Mouse (Mus musculus) embryonic facial prominence, embryonic 14.5 days (tissue): ENCODE results near the gene Gpx2. TPM values are rescaled to one million over a fixed set of nuclear protein-coding genes. Genes with fewer than 3 reads are reported as not detected.

Experiments used
- ATAC-seq: fragments of 200-750 bp; cut with Nextera tagmentation; 2 replicates; pipeline ENCODE4 v1.8.0; 2017; ENCODE audit warnings: low read depth, moderate number of reproducible peaks, moderate TSS enrichment
- DNase-seq: peaks from one replicate; pipeline ENCODE4 v3.0.0-alpha.2; 2015; ENCODE audit warnings: low spot score
- H3K27ac ChIP-seq: fragments of 300-500 bp; sonication (generic); replicated peaks from 2 replicates; pipeline ENCODE4 v1.5.1; 2014; ENCODE audit warnings: low read depth, mild to moderate bottlenecking, low read length, moderate library complexity
- H3K27me3 ChIP-seq: fragments of 300-500 bp; sonication (generic); replicated peaks from 2 replicates; pipeline ENCODE4 v1.6.1; 2014; ENCODE audit warnings: low read length; ENCODE audit not compliant: control insufficient read depth, insufficient read depth
- H3K36me3 ChIP-seq: fragments of 300-500 bp; sonication (generic); 2 replicates; pipeline ENCODE4 v1.6.1; 2014; ENCODE audit warnings: low read length, mixed read lengths; ENCODE audit not compliant: control insufficient read depth, insufficient read depth
- H3K4me1 ChIP-seq: fragments of 300-500 bp; sonication (generic); 2 replicates; pipeline ENCODE4 v1.6.1; 2014; ENCODE audit warnings: antibody characterized with exemption, low read length; ENCODE audit not compliant: control insufficient read depth, insufficient read depth
- H3K4me2 ChIP-seq: fragments of 300-500 bp; sonication (generic); 2 replicates; pipeline ENCODE4 v1.6.1; 2014; ENCODE audit warnings: low read depth, mild to moderate bottlenecking, low read length, moderate library complexity, mixed read lengths
- H3K4me3 ChIP-seq: fragments of 300-500 bp; sonication (generic); 2 replicates; pipeline ENCODE4 v1.5.1; 2014; ENCODE audit warnings: low read depth, mild to moderate bottlenecking, low read length
- H3K9ac ChIP-seq: fragments of 300-500 bp; sonication (generic); 2 replicates; pipeline ENCODE4 v1.6.1; 2014; ENCODE audit warnings: low read depth, mild to moderate bottlenecking, low read length, moderate library complexity, mixed read lengths
- H3K9me3 ChIP-seq: fragments of 300-500 bp; sonication (generic); 2 replicates; pipeline ENCODE4 v1.6.1; 2016; ENCODE audit warnings: low read length; ENCODE audit not compliant: control insufficient read depth
- WGBS: fragments of 180-500 bp; shearing (Covaris S2); extraction: QIAGEN DNeasy Blood & Tissue Kit; methylation state at CpG from one replicate; pipeline ENCODE4 v1.1.7; 2014; 5-methylcytosine and 5-hydroxymethylcytosine counted together
- polyA plus RNA-seq: library from polyadenylated mRNA; unstranded; fragments of >200 nt; fragmentation: Nextera tagmentation; extraction: Ambion mirVana; gene quantifications from 2 replicates; pipeline ENCODE4 v1.2.1, GENCODE M21; 2014

Gpx2 gene
- polyA plus RNA-seq, 1 experiment from 2014 or later = 6.8 TPM

DNA sequence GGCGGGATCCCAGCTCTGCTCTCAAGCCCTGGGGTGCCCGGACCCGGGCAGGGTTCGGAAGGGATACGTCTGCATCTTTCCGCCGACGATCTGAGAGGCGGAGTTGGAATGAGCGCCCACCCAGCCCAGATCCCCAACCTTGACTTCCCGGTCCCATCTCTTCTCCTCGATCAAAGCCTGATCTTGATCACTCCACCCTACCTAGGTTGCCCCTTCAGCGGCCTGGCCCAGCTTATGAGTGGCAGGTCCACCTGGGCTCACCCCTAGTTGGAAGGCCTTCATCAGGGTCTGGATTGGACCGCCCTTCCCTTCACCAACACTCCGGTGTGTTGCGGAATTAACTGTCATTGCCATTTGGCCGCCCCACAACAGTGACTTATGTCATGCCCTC, 27.3 kb upstream of the Gpx2 start, which contains the start of gene Rab15:
TSS of gene Rab15 (minus strand) at position 258 of the 391 bp plus-strand sequence.
- Histone ChIP-seq H3K4me2 (peak within 1 kb of the TSS; percentile 85), H3K27ac (no peak within 1 kb of the TSS), H3K9ac (peak within 1 kb of the TSS; percentile 83), H3K36me3 (no peaks in the 10 kb centered on the region), H3K9me3 (no peaks in the 10 kb centered on the region), H3K27me3 (peaks cover 12% of the 10 kb centered on the region), H3K4me3 (peak within 1 kb of the TSS; percentile 79), H3K4me1 (peaks cover 27% of the 10 kb centered on the region)
- DNase-seq (no peak), ATAC-seq (0 out of 2 replicates have a peak, but pooled peaks have one; percentile 0)
- WGBS = 1% methylated on average over 14 of the region's 17 CpGs

- Histone ChIP-seq H3K4me1 (peaks cover 32% of the 10 kb centered on the region), H3K4me3 (peak overlapping the region; percentile 79), H3K9ac (peak overlapping the region; percentile 83), H3K36me3 (no peaks in the 10 kb centered on the region), H3K9me3 (no peaks in the 10 kb centered on the region), H3K27ac (no peak overlapping the region), H3K27me3 (peaks cover 12% of the 10 kb centered on the region), H3K4me2 (peak overlapping the region; percentile 85)
- DNase-seq = peak; percentile 43
- ATAC-seq = peak; percentile 47
- 0% methylated on average over 16 of the region's 66 CpGs for WGBS
Measured at GRCm38 (mm10) chr12:76822002-76822650, 26.8 kb upstream of the Gpx2 start.

GRCm38 (mm10) chr12:76820615-76821014, 25.3 kb upstream of the Gpx2 start:
- Histone ChIP-seq H3K9me3 (no peaks in the 10 kb centered on the region), H3K4me1 (peaks cover 34% of the 10 kb centered on the region), H3K4me3 (no peak overlapping the region; the same call in 1 of the 2 replicates), H3K27ac (no peak overlapping the region; the same call in 1 of the 2 replicates), H3K4me2 (peak overlapping the region; percentile 85), H3K27me3 (peaks cover 12% of the 10 kb centered on the region), H3K9ac (no peak overlapping the region), H3K36me3 (no peaks in the 10 kb centered on the region)
- 49% methylated on average over 4 of the region's 4 CpGs for WGBS
- ATAC-seq = peak; percentile 35
- DNase-seq = peak; percentile 67

DNA sequence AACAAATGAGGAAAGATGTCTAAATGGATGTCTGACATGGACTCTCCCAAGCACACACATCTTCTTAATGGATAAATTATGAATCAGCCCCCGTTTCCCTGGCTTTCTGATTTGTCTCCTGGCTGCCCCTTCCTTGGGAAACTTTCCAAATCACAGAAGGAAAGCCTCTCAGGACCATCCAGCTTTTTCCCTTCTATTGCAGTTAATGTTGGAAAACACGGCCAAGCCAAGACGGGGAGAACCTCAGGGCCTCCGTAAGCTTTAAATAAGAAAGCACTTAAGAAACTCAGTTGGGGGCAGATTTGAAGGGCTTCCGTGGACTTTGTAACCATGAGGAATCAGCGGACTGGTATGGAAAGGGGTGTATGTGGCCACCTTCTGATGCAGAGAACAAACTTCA, 24.5 kb upstream of the Gpx2 start:
- no peak overlapping the region for H3K27ac ChIP-seq
- no peak overlapping the region; the same call in 1 of the 2 replicates for H3K4me2 ChIP-seq
- no peak for ATAC-seq
- no peaks in the 10 kb centered on the region for H3K9me3 ChIP-seq
- peaks cover 12% of the 10 kb centered on the region for H3K27me3 ChIP-seq
- no peak overlapping the region for H3K9ac ChIP-seq
- WGBS = 56% methylated on average over 6 of the region's 6 CpGs
- peak; percentile 34 for DNase-seq
- H3K36me3 ChIP-seq = no peaks in the 10 kb centered on the region
- peaks cover 34% of the 10 kb centered on the region for H3K4me1 ChIP-seq
- H3K4me3 ChIP-seq = no peak overlapping the region

- Histone ChIP-seq H3K4me3 (no peak overlapping the region), H3K36me3 (no peaks in the 10 kb centered on the region), H3K4me1 (peaks cover 34% of the 10 kb centered on the region), H3K9ac (no peak overlapping the region), H3K4me2 (no peak overlapping the region), H3K9me3 (no peaks in the 10 kb centered on the region), H3K27ac (0 out of 2 replicates have a peak overlapping the region, but pooled peaks have one; percentile 29), H3K27me3 (peaks cover 6% of the 10 kb centered on the region)
- ATAC-seq (no peak), DNase-seq (no peak)
- 79% methylated on average over 9 of the region's 9 CpGs for WGBS
Measured at GRCm38 (mm10) chr12:76818908-76819307, 23.6 kb upstream of the Gpx2 start.

GRCm38 (mm10) chr12:76818120-76818519, 22.8 kb upstream of the Gpx2 start:
- Histone ChIP-seq H3K9ac (no peak overlapping the region), H3K36me3 (no peaks in the 10 kb centered on the region), H3K27me3 (peaks cover 4% of the 10 kb centered on the region), H3K4me1 (peaks cover 34% of the 10 kb centered on the region), H3K4me3 (no peak overlapping the region), H3K27ac (peak overlapping the region; percentile 76; the same call in 1 of the 2 replicates), H3K4me2 (no peak overlapping the region), H3K9me3 (no peaks in the 10 kb centered on the region)
- WGBS = 41% methylated on average over 4 of the region's 4 CpGs
- ATAC-seq = peak; percentile 83
- peak; percentile 88 for DNase-seq

- H3K4me3 ChIP-seq = no peak overlapping the region
- DNase-seq (no peak), ATAC-seq (no peak)
- H3K27ac ChIP-seq = no peak overlapping the region
- H3K36me3 ChIP-seq = no peaks in the 10 kb centered on the region
- no peaks in the 10 kb centered on the region for H3K27me3 ChIP-seq
- H3K4me2 ChIP-seq = no peak overlapping the region
- no peaks in the 10 kb centered on the region for H3K9me3 ChIP-seq
- H3K4me1 ChIP-seq = peaks cover 34% of the 10 kb centered on the region
- H3K9ac ChIP-seq = no peak overlapping the region
- WGBS = 47% methylated on average over 4 of the region's 4 CpGs
Measured at GRCm38 (mm10) chr12:76817176-76817575, 21.8 kb upstream of the Gpx2 start.

GRCm38 (mm10) chr12:76816720-76817119, 21.4 kb upstream of the Gpx2 start:
- no peak overlapping the region for H3K27ac ChIP-seq
- H3K4me2 ChIP-seq = no peak overlapping the region
- ATAC-seq (no peak), DNase-seq (no peak)
- no peaks in the 10 kb centered on the region for H3K9me3 ChIP-seq
- no peak overlapping the region for H3K4me3 ChIP-seq
- no peaks in the 10 kb centered on the region for H3K36me3 ChIP-seq
- H3K4me1 ChIP-seq = peaks cover 32% of the 10 kb centered on the region
- H3K27me3 ChIP-seq = no peaks in the 10 kb centered on the region
- no peak overlapping the region for H3K9ac ChIP-seq
- WGBS = 57% methylated on average over 4 of the region's 4 CpGs

GRCm38 (mm10) chr12:76814120-76814519, 18.8 kb upstream of the Gpx2 start:
- Histone ChIP-seq H3K4me2 (no peak overlapping the region), H3K27ac (no peak overlapping the region), H3K4me1 (peaks cover 11% of the 10 kb centered on the region), H3K36me3 (peaks cover 3% of the 10 kb centered on the region; the same call in 1 of the 2 replicates), H3K9me3 (no peaks in the 10 kb centered on the region), H3K4me3 (no peak overlapping the region), H3K27me3 (no peaks in the 10 kb centered on the region), H3K9ac (no peak overlapping the region)
- WGBS = 86% methylated on average over 2 of the region's 2 CpGs
- DNase-seq (no peak), ATAC-seq (no peak)
